Mouse (Mus musculus): Measurements from ENCODE around the gene Ect2l. TPM values are rescaled to one million over a fixed set of nuclear protein-coding genes. Genes with fewer than 3 reads are reported as not detected.
A peak's percentile ranks its signal among the peaks of the same experiment; 100 is the strongest.

Ect2l gene
- polyA plus RNA-seq, 1 experiment from 2014 or later: 0.11 TPM

GRCm38 (mm10) chr10:18210119-18210518 is 571 bp downstream of the Ect2l start:
- no peak overlapping the region for H3K4me2 ChIP-seq (replicated peaks)
- no peaks in the 10 kb centered on the region for H3K36me3 ChIP-seq
- H3K27ac ChIP-seq: no peak overlapping the region
- no peaks in the 10 kb centered on the region for H3K27me3 ChIP-seq (replicated peaks)
- H3K9me3 ChIP-seq: no peaks in the 10 kb centered on the region
- H3K4me1 ChIP-seq (replicated peaks): peaks cover 4% of the 10 kb centered on the region; the same call in 1 of the 2 replicates
- no peak overlapping the region for H3K9ac ChIP-seq
- peak; percentile 15; the same call in 1 of the 2 replicates for ATAC-seq
- WGBS: 44% methylated on average over 6 of the region's 6 CpGs
- no peak overlapping the region for H3K4me3 ChIP-seq (replicated peaks)

DNA sequence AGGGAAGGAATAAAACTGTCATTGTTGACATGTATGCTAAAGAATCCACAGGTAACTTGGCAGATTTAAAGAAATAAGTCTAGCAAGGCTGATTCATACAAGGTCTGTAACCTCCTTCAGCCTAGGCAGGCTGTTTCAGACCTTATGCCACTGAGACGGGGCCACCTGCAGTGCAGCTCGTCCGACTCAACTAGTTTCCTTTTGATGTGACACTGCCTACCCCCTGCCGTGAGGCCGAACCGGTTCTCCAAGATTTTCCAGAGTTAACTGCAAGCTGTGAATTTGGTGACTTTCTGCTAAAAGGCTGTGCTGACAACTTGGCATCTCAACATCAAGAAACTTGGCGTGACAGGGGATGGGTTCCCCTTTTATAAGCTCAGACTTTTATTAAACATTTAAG is 6.6 kb downstream of the Ect2l start:
- 27% methylated on average over 7 of the region's 7 CpGs for WGBS
- Histone ChIP-seq H3K4me2 (replicated peaks) (no peak overlapping the region), H3K4me1 (replicated peaks) (no peaks in the 10 kb centered on the region), H3K4me3 (replicated peaks) (no peak overlapping the region), H3K27ac (no peak overlapping the region), H3K9ac (no peak overlapping the region), H3K27me3 (replicated peaks) (no peaks in the 10 kb centered on the region), H3K36me3 (no peaks in the 10 kb centered on the region), H3K9me3 (no peaks in the 10 kb centered on the region)
- peak; percentile 85 for ATAC-seq

- Histone ChIP-seq H3K27ac (no peak overlapping the region), H3K9me3 (no peaks in the 10 kb centered on the region), H3K4me3 (replicated peaks) (no peak overlapping the region), H3K9ac (no peak overlapping the region), H3K4me2 (replicated peaks) (no peak overlapping the region), H3K4me1 (replicated peaks) (no peaks in the 10 kb centered on the region), H3K36me3 (no peaks in the 10 kb centered on the region), H3K27me3 (replicated peaks) (no peaks in the 10 kb centered on the region)
- WGBS: 73% methylated on average over 3 of the region's 3 CpGs
- no peak for ATAC-seq
Measured at GRCm38 (mm10) chr10:18202401-18202800, 8.3 kb downstream of the Ect2l start.

DNA sequence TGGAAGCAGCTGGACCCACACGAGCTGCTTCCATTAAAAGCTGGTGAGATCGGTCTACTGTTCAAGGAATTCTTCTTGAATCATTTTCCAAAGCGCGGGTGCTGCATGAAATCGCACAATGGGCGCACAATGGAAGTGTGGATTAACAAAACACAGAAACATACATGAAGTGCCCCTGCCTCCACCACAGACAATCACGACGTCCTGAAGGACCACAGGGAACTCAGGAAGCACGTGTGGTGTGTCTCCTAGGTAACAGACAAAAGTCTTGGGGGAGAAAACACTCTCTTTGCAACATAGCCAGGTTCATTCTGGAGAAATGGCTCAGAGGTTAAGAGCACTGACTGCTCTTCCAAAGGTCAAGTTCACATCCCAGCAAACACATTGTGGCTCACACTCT is 10.0 kb downstream of the Ect2l start:
- Histone ChIP-seq H3K4me1 (replicated peaks) (no peaks in the 10 kb centered on the region), H3K9ac (no peak overlapping the region), H3K4me3 (replicated peaks) (no peak overlapping the region), H3K27ac (no peak overlapping the region), H3K9me3 (no peaks in the 10 kb centered on the region), H3K36me3 (no peaks in the 10 kb centered on the region), H3K27me3 (replicated peaks) (no peaks in the 10 kb centered on the region), H3K4me2 (replicated peaks) (no peak overlapping the region)
- ATAC-seq: no peak
- 80% methylated on average over 9 of the region's 9 CpGs for WGBS

GRCm38 (mm10) chr10:18199919-18200318 is 10.8 kb downstream of the Ect2l start:
- Histone ChIP-seq H3K4me2 (replicated peaks) (no peak overlapping the region), H3K27me3 (replicated peaks) (no peaks in the 10 kb centered on the region), H3K36me3 (no peaks in the 10 kb centered on the region), H3K9ac (no peak overlapping the region), H3K9me3 (no peaks in the 10 kb centered on the region), H3K4me1 (replicated peaks) (no peaks in the 10 kb centered on the region), H3K27ac (no peak overlapping the region), H3K4me3 (replicated peaks) (no peak overlapping the region)
- ATAC-seq: no peak
- WGBS: 56% methylated on average over 4 of the region's 4 CpGs

GRCm38 (mm10) chr10:18198286-18199015 is 12.2 kb downstream of the Ect2l start:
- 82% methylated on average over 5 of the region's 5 CpGs for WGBS
- H3K9me3 ChIP-seq: no peaks in the 10 kb centered on the region
- H3K4me2 ChIP-seq (replicated peaks): no peak overlapping the region
- no peaks in the 10 kb centered on the region for H3K27me3 ChIP-seq (replicated peaks)
- no peak for ATAC-seq
- no peak overlapping the region for H3K27ac ChIP-seq
- no peak overlapping the region for H3K4me3 ChIP-seq (replicated peaks)
- no peaks in the 10 kb centered on the region for H3K36me3 ChIP-seq
- 0 out of 2 replicates have a peak, but pooled peaks cover 2% of the 10 kb centered on the region for H3K4me1 ChIP-seq (replicated peaks)
- H3K9ac ChIP-seq: no peak overlapping the region

GRCm38 (mm10) chr10:18197206-18197979 is 13.3 kb downstream of the Ect2l start:
- no peak overlapping the region for H3K9ac ChIP-seq
- 52% methylated on average over 14 of the region's 14 CpGs for WGBS
- no peak overlapping the region for H3K27ac ChIP-seq
- H3K4me1 ChIP-seq (replicated peaks): 0 out of 2 replicates have a peak, but pooled peaks cover 2% of the 10 kb centered on the region
- H3K4me3 ChIP-seq (replicated peaks): peak overlapping the region; percentile 22
- H3K4me2 ChIP-seq (replicated peaks): peak overlapping the region; percentile 57
- no peaks in the 10 kb centered on the region for H3K9me3 ChIP-seq
- no peaks in the 10 kb centered on the region for H3K27me3 ChIP-seq (replicated peaks)
- no peak; the same call in 1 of the 2 replicates for ATAC-seq
- no peaks in the 10 kb centered on the region for H3K36me3 ChIP-seq

DNA sequence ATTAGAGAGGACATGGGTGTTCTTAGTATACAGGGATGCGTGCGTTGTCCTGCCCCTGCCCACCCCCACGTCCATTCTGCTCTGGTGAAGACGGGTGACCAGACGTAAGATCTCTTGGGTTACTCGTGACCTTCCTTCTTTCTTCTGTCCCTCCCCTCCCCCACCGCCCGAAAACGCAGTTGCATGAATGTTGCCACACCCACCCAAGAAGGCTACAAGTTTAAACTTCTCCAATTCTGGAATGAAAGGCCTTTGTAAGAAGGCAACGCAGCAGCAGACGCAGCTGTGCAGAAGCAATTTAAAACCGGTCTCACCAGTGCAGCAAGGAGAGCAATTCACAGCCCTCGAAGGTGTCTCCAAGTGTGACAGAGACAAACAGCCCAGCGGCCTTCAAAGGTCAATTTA is 16.0 kb downstream of the Ect2l start:
- no peak overlapping the region for H3K9ac ChIP-seq
- H3K9me3 ChIP-seq: no peaks in the 10 kb centered on the region
- no peaks in the 10 kb centered on the region for H3K36me3 ChIP-seq
- peak; percentile 91 for ATAC-seq
- 32% methylated on average over 14 of the region's 14 CpGs for WGBS
- H3K27me3 ChIP-seq (replicated peaks): no peaks in the 10 kb centered on the region
- H3K27ac ChIP-seq: no peak overlapping the region
- 0 out of 2 replicates have a peak, but pooled peaks cover 2% of the 10 kb centered on the region for H3K4me1 ChIP-seq (replicated peaks)
- H3K4me2 ChIP-seq (replicated peaks): no peak overlapping the region
- H3K4me3 ChIP-seq (replicated peaks): no peak overlapping the region

GRCm38 (mm10) chr10:18194156-18194555 is 16.5 kb downstream of the Ect2l start:
- H3K4me2 ChIP-seq (replicated peaks): no peak overlapping the region
- H3K4me3 ChIP-seq (replicated peaks): no peak overlapping the region
- H3K27ac ChIP-seq: no peak overlapping the region
- no peaks in the 10 kb centered on the region for H3K36me3 ChIP-seq
- 80% methylated on average over 11 of the region's 11 CpGs for WGBS
- 0 out of 2 replicates have a peak, but pooled peaks cover 2% of the 10 kb centered on the region for H3K4me1 ChIP-seq (replicated peaks)
- no peak; the same call in 1 of the 2 replicates for ATAC-seq
- no peak overlapping the region for H3K9ac ChIP-seq
- no peaks in the 10 kb centered on the region for H3K9me3 ChIP-seq
- no peaks in the 10 kb centered on the region for H3K27me3 ChIP-seq (replicated peaks)

DNA sequence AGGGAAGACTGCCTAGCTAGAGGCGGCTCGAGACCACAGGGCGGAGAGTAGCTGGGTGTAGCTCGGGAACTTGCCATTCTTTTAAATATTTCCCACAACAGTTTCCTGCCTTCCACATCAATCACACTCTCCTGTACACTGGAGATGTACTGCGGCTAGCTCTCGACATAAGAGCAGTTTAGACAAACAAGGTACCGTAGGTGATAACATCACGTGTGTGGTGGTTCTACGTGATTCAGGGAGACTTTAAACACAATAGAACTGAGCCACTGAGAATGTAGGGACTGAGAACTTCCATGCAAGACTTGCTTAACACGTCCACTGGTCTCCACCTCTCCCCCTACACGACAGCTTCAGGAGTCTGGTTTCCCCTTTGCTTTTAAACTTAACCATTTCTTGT is 17.5 kb downstream of the Ect2l start:
- no peak for ATAC-seq
- Histone ChIP-seq H3K9ac (no peak overlapping the region), H3K4me1 (replicated peaks) (0 out of 2 replicates have a peak, but pooled peaks cover 2% of the 10 kb centered on the region), H3K27me3 (replicated peaks) (no peaks in the 10 kb centered on the region), H3K36me3 (no peaks in the 10 kb centered on the region), H3K27ac (no peak overlapping the region), H3K4me2 (replicated peaks) (no peak overlapping the region), H3K9me3 (no peaks in the 10 kb centered on the region), H3K4me3 (replicated peaks) (no peak overlapping the region)
- WGBS: 65% methylated on average over 11 of the region's 11 CpGs

- Histone ChIP-seq H3K4me3 (replicated peaks) (no peak overlapping the region), H3K27ac (no peak overlapping the region), H3K4me2 (replicated peaks) (no peak overlapping the region), H3K4me1 (replicated peaks) (0 out of 2 replicates have a peak, but pooled peaks cover 2% of the 10 kb centered on the region), H3K36me3 (no peaks in the 10 kb centered on the region), H3K9ac (no peak overlapping the region), H3K27me3 (replicated peaks) (no peaks in the 10 kb centered on the region), H3K9me3 (no peaks in the 10 kb centered on the region)
- peak; percentile 49 for ATAC-seq
- WGBS: 52% methylated on average over 8 of the region's 8 CpGs
Measured at GRCm38 (mm10) chr10:18191706-18192105, 19.0 kb downstream of the Ect2l start.

DNA sequence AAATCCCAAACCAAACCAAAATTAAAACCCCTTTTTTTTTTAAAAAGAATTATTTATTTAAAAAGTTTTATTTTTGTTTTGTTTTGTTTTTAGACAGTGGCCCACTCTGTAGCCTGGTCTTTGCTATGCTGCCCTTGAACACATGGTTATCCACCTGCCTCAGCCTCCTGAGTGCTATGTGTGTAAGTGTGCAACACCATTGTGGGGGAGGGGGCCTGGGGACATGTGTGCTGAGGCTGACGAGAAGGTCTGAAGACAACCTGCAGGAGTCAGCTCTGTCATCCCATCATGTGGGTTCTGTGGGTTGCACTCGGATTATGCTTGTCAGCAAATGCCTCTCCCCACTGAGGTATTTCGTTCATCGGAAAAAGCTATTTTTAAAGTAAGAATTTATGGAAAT is 21.2 kb downstream of the Ect2l start:
- Histone ChIP-seq H3K36me3 (no peaks in the 10 kb centered on the region), H3K4me2 (replicated peaks) (no peak overlapping the region), H3K9me3 (no peaks in the 10 kb centered on the region), H3K27me3 (replicated peaks) (no peaks in the 10 kb centered on the region), H3K9ac (no peak overlapping the region), H3K4me3 (replicated peaks) (no peak overlapping the region), H3K4me1 (replicated peaks) (no peaks in the 10 kb centered on the region), H3K27ac (no peak overlapping the region)
- ATAC-seq: no peak
- 70% methylated on average over 4 of the region's 4 CpGs for WGBS

Data from intestine, embryonic 15.5 days (tissue).